Comparison of ENCODE assay signal across 25 mouse cellular contexts in the genomic region with DNA sequence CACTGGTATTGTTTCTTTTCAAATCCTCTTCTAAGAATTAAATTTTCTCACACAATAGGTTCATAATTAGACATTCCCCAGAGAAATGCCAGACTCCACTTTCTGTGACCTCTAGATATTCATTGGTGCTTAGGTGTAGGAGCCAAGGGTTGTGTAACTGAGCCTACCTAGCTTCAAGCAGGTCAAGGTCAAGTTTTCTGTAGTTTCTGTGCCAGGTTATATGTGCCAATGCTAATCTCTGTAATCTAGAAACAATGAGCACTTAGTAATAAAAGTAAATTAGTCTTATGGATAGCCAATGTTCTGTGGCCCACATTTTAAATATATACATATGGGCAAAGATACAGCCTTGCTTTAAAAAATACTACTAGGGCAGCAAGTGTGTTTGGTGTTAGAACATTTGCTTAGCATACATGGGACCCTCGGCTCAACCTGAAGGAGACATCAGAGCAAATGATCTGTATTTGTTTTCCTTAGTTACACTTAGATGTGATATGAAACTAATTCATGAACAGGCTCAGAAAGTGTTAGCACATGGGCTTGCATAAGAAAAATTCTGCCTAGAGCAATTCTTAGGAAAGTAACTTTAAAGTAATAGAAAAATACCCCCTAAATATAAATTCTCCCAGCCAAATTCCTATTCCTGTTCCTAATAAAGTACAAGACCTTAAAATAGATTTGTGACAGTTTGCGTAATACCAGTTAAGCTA. TPM values are rescaled to one million over a fixed set of nuclear protein-coding genes. Genes with fewer than 3 reads are reported as not detected.
DNase-seq lines count a peak whose midpoint lies in the region; ATAC-seq and TF ChIP-seq lines count a peak whose summit lies in the region.
"Had no signal": no experiment of that assay in that cellular context is flagged by ENCODE, and none has a peak within 500 bp of the region (broad histone marks: within the 10 kb centered on the region; RNA-seq: fewer than 3 reads in every experiment).

No protein-coding gene starts in this region.

- WGBS in kidney, embryonic 16.5 days: 77% methylated on average over 2 of the region's 2 CpGs
- whole genome bisulfite sequencing in limb, embryonic 14.5 days: 50% methylated on average over 2 of the region's 2 CpGs

- H3K9me3 ChIP-seq in kidney, embryonic 16.5 days (ENCODE audit: low read length): no peaks in the 10 kb centered on the region
- no peaks in the 10 kb centered on the region for H3K9me3 ChIP-seq in limb, embryonic 14.5 days (ENCODE audit: control insufficient read depth, low read length)
- H3K9me3 ChIP-seq: embryonic facial prominence, embryonic 15.5 days; forebrain, embryonic 12.5 days; forebrain, embryonic 15.5 days; heart, embryonic 10.5 days; heart, embryonic 13.5 days had no signal

- no peaks in the 10 kb centered on the region for H3K36me3 ChIP-seq in kidney, embryonic 16.5 days (ENCODE audit: insufficient read depth, low read length)
- peaks cover 14% of the 10 kb centered on the region; the same call in 1 of the 2 replicates for H3K36me3 ChIP-seq in limb, embryonic 14.5 days (ENCODE audit: control insufficient read depth, insufficient read depth, low read length)
- H3K36me3 ChIP-seq: embryonic facial prominence, embryonic 15.5 days; heart, embryonic 10.5 days had no signal

- H3K9ac ChIP-seq in kidney, embryonic 16.5 days (replicated peaks; ENCODE audit: low read length): no peak overlapping the region
- H3K9ac ChIP-seq in limb, embryonic 14.5 days (ENCODE audit: low read depth, low read length, severe bottlenecking): no peak overlapping the region
- H3K9ac ChIP-seq: embryonic facial prominence, embryonic 15.5 days; forebrain, embryonic 12.5 days; forebrain, embryonic 15.5 days; heart, embryonic 13.5 days; hindbrain, embryonic 14.5 days had no signal

- no peak for ATAC-seq in kidney, embryonic 16.5 days (ENCODE audit: low FRiP score, low TSS enrichment)
- ATAC-seq in limb, embryonic 14.5 days (ENCODE audit: low FRiP score, low read depth): 0 out of 2 replicates have a peak, but pooled peaks have one; percentile 12
- ATAC-seq: CD4-positive, CD25-positive, alpha-beta regulatory T cell, adult 4 months; forebrain, embryonic 15.5 days; hindbrain, postnatal 0 days had no signal

- DNase-seq in kidney, adult 9 months: peak; percentile 40
- DNase-seq in lung, postnatal 36 days: peak; percentile 13
- DNase-seq in lung, postnatal 10 days: no peak
- DNase-seq in limb, embryonic 14.5 days (ENCODE audit: low spot score): no peak
- no peak for DNase-seq in right cerebral cortex, postnatal 36 days (ENCODE audit: low spot score in 2 of 2)
- DNase-seq: adrenal gland, adult 2 months; adrenal gland, postnatal 14 days; cerebellum, adult 11 months; cerebellum, adult 2 months; cerebellum, adult 9-11 months; cerebellum, postnatal 25 days; embryo, embryonic 11 days; gastrocnemius, postnatal 25 days; heart, adult 2 months; heart, postnatal 14 days; heart, postnatal 4 days had no signal

- H3K4me3 ChIP-seq in kidney, embryonic 16.5 days (ENCODE audit: low read length): no peak overlapping the region
- H3K4me3 ChIP-seq in limb, embryonic 14.5 days (replicated peaks; ENCODE audit: low read length): no peak overlapping the region
- H3K4me3 ChIP-seq: embryonic facial prominence, embryonic 15.5 days; forebrain, embryonic 12.5 days; forebrain, embryonic 15.5 days; heart, adult 2 months; heart, embryonic 10.5 days; heart, embryonic 13.5 days had no signal

- no peaks in the 10 kb centered on the region for H3K27me3 ChIP-seq in kidney, embryonic 16.5 days (ENCODE audit: insufficient read depth, low read length)
- no peaks in the 10 kb centered on the region for H3K27me3 ChIP-seq in limb, embryonic 14.5 days (ENCODE audit: control insufficient read depth, insufficient read depth, low read length)
- H3K27me3 ChIP-seq: embryonic facial prominence, embryonic 15.5 days; forebrain, embryonic 12.5 days; forebrain, embryonic 15.5 days; heart, embryonic 13.5 days had no signal

- no peak for TF ChIP-seq POLR2A in limb, embryonic 14.5 days (IDR thresholded peaks at IDR 0.05; ENCODE audit: borderline replicate concordance, extremely low read depth, insufficient read depth, insufficient read length)

- no peaks in the 10 kb centered on the region for H3K4me1 ChIP-seq in kidney, embryonic 16.5 days (ENCODE audit: insufficient read depth, low read length)
- peaks cover 9% of the 10 kb centered on the region for H3K4me1 ChIP-seq in limb, embryonic 14.5 days (ENCODE audit: control insufficient read depth, insufficient read depth, low read length)
- H3K4me1 ChIP-seq: embryonic facial prominence, embryonic 15.5 days; forebrain, embryonic 12.5 days; forebrain, embryonic 15.5 days; heart, embryonic 10.5 days had no signal

- no peak overlapping the region for H3K27ac ChIP-seq in kidney, embryonic 16.5 days (ENCODE audit: low read length)
- no peak overlapping the region for H3K27ac ChIP-seq in limb, embryonic 14.5 days (replicated peaks; ENCODE audit: low read depth, low read length)
- H3K27ac ChIP-seq: embryonic facial prominence, embryonic 15.5 days; forebrain, embryonic 12.5 days; forebrain, embryonic 15.5 days; heart, adult 2 months; heart, embryonic 10.5 days; heart, embryonic 13.5 days; hindbrain, embryonic 14.5 days; hindbrain, postnatal 0 days had no signal

- no peak overlapping the region for H3K4me2 ChIP-seq in kidney, embryonic 16.5 days (replicated peaks; ENCODE audit: low read depth, low read length)
- H3K4me2 ChIP-seq in limb, embryonic 14.5 days (replicated peaks; ENCODE audit: low read depth, low read length, severe bottlenecking): no peak overlapping the region
- H3K4me2 ChIP-seq: embryonic facial prominence, embryonic 15.5 days; forebrain, embryonic 12.5 days; forebrain, embryonic 15.5 days; heart, embryonic 13.5 days; hindbrain, embryonic 14.5 days had no signal

RNA-seq across cellular contexts. Expression of a gene that starts 56.2 kb away (rescaled TPM):
- polyA plus RNA-seq in kidney, embryonic 16.5 days (2015; fragmentation: Nextera tagmentation; extraction: Ambion mirVana): 3.4 and 4.5 TPM in 2 replicates
- 2.5 and 3.0 TPM in 2 replicates for polyA plus RNA-seq in limb, embryonic 14.5 days (2012; rRNA removed)
- polyA plus RNA-seq in limb, embryonic 14.5 days (2014; fragmentation: Nextera tagmentation; extraction: Ambion mirVana): 4.2 and 5.6 TPM in 2 replicates

Comparison
In these comparisons a context has a peak if more than half of its experiments do, and no peak if none do; other contexts are left out.
1. DNase-seq: peak in kidney, adult 9 months (single experiment) and lung, postnatal 36 days (single experiment); none in lung, postnatal 10 days (single experiment), limb, embryonic 14.5 days (single experiment) and right cerebral cortex, postnatal 36 days (0 of 2).